Mouse (Mus musculus) E14TG2a.4 (cell line): Measurements from ENCODE around the gene Gm3543.
"Not testable (repeated sequence)": the region's sequence is repeated elsewhere in the genome, so short reads cannot be mapped to it uniquely, and the experiment has no call there.

Experiments used
- H3K27me3 ChIP-seq: 2 replicates; pipeline ENCODE4 v1.6.1; 2014; ENCODE audit warnings: low read length, control low read depth; ENCODE audit not compliant: insufficient read depth
- H3K36me3 ChIP-seq: 2 replicates; pipeline ENCODE4 v1.6.1; 2014; ENCODE audit warnings: low read length, control low read depth; ENCODE audit not compliant: insufficient read depth
- H3K4me1 ChIP-seq: replicated peaks from 2 replicates; pipeline ENCODE4 v1.6.1; 2014; ENCODE audit warnings: low read depth, low read length, control low read depth
- H3K4me3 ChIP-seq: replicated peaks from 2 replicates; pipeline ENCODE4 v1.5.1; 2014; ENCODE audit warnings: mild to moderate bottlenecking, low read length
- H3K9me3 ChIP-seq: 2 replicates; pipeline ENCODE4 v1.6.1; 2014; ENCODE audit warnings: low read length, control low read depth

Gm3543 gene

DNA sequence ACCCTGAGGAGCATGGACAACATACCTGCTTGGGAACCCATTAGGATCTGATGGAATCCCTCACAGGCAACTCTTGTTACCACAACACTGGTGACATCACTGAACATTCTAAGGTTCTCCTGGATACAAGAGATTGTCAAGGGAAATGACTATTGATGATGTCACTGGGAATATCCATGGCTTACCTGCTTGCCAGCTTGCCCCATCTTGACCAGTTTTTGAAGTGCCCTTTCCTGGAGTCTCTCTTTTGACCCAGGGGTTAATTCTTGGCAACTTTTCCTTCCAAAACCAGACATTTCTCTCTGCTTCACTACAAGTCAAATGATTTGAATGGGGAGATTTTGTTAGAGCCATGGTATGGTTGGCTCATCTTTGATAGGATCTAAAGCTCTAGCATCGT is at the start of gene Gm3543:
Gm3543 (minus strand) TSS at position 101 of the 400 bp plus-strand sequence.
- not testable (repeated sequence) for H3K9me3 ChIP-seq, H3K27me3 ChIP-seq, H3K4me1 ChIP-seq, H3K4me3 ChIP-seq, H3K36me3 ChIP-seq

DNA sequence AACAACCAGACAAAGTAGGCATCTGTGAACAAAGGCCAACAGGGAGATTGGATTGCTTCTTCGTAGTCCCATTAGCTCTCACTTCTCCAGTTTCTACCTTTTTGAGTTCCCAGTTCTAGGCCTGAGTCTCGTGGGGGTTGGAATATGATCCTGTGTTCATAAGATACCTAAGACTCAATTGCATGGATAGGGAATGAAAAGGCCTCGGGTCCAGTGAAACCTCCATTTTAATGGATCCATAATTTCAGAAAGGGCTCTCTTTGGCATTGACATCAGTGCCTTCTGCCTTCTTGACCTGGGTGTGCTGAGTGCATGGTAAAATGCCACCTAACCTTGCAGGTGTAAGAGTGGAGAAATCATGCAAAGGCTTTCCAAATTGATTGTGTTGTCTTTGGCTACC is 14.5 kb downstream of the Gm3543 start:
- not testable (repeated sequence) for H3K4me3 ChIP-seq, H3K4me1 ChIP-seq, H3K9me3 ChIP-seq, H3K27me3 ChIP-seq, H3K36me3 ChIP-seq

DNA sequence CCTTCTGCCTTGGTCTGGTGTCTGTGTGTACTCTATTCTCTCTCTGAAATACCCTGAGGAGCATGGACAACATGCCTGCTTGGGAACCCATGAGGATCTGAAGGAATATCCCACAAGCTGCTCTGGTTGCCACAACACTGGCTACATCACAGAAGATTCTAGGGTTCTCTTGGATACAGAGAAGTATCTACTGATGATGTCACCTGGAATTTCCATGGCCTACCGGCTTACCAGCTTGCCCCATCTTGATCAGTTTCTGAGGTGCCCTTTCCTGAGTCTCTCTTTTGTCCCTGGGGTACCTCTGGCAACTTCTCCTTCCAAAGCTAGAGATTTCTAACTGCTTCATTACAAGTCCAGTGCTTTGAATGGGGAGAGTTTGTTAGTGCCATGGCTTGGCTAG is 15.3 kb downstream of the Gm3543 start, which contains the start of gene Gm6401:
Gm6401 (minus strand) TSS at position 101 of the 400 bp plus-strand sequence.
- not testable (repeated sequence) for H3K4me3 ChIP-seq, H3K4me1 ChIP-seq, H3K36me3 ChIP-seq, H3K27me3 ChIP-seq, H3K9me3 ChIP-seq

DNA sequence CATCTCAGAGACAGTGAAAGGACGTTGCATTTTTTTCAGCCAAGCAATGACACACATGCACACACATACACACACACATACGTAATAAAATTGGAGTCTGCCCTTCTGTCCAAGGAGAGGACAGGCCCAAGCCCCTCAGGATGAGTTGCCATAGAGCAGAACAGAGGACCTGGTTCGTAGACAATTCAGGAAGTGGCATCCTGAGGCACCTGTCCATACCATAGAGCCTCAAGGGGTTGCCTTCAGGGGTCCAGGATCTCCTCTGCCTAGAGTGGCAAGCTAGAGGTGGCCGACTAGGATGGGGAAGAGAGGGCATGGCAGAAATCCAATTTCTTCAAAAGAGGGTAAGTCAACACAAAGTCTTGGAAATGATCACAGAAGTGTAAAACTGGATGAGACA is 19.0 kb downstream of the Gm3543 start:
- H3K9me3 ChIP-seq, H3K4me1 ChIP-seq, H3K4me3 ChIP-seq, H3K27me3 ChIP-seq, H3K36me3 ChIP-seq: not testable (repeated sequence)

DNA sequence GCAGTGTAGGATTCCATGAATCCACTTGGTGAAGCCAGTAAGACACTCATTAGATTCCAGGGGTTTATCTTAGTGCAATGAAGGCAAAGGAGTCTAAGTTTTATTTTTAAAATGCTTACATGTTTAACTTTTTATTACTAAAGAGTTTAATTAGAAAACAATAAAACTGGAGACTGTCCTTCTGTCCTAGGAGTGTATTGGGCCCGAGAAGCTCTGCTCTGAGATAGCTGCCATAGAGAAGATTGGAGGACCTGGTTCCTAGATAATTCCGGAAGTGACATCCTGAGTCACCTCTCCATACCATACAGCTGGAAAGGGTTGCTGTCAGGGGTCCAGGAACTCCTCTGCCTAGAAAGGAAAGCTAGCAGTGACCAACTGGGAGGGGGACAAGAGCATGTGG is 39.4 kb downstream of the Gm3543 start, which contains the start of gene 1700024B05Rik:
1700024B05Rik (plus strand) TSS at position 301 of the 400 bp plus-strand sequence.
- not testable (repeated sequence) for H3K27me3 ChIP-seq, H3K9me3 ChIP-seq, H3K4me3 ChIP-seq, H3K4me1 ChIP-seq, H3K36me3 ChIP-seq
